Mouse (Mus musculus) spleen, adult 12 weeks (tissue): ENCODE results near the gene Cdt1.

Experiments used
- DNase-seq: peaks from one replicate; pipeline ENCODE4 v3.0.0; 2022; ENCODE audit warnings: low spot score

Cdt1 gene

GRCm38 (mm10) chr8:122616181-122616905 lies 48.5 kb downstream of the Cdt1 start:
- DNase-seq = no peak

GRCm38 (mm10) chr8:122617947-122618546 lies 50.2 kb downstream of the Cdt1 start:
- DNase-seq = peak; percentile 76

- DNase-seq = peak; percentile 37
Observed at GRCm38 (mm10) chr8:122618660-122619378, 51.0 kb downstream of the Cdt1 start.

- DNase-seq = no peak
Observed at GRCm38 (mm10) chr8:122620446-122620845, 52.6 kb downstream of the Cdt1 start.

GRCm38 (mm10) chr8:122622727-122623126 lies 54.9 kb downstream of the Cdt1 start, which contains the start of gene Pabpn1l:
Gene Pabpn1l, minus strand, starts transcription at chr8:122622739.
- no peak for DNase-seq
